Mouse (Mus musculus) lung, postnatal 25 days (tissue): ENCODE measurements around the gene Synm.

Source experiments
- DNase-seq: peaks from one replicate; pipeline ENCODE4 v3.0.0; 2022; ENCODE audit warnings: low spot score

Synm gene

DNA sequence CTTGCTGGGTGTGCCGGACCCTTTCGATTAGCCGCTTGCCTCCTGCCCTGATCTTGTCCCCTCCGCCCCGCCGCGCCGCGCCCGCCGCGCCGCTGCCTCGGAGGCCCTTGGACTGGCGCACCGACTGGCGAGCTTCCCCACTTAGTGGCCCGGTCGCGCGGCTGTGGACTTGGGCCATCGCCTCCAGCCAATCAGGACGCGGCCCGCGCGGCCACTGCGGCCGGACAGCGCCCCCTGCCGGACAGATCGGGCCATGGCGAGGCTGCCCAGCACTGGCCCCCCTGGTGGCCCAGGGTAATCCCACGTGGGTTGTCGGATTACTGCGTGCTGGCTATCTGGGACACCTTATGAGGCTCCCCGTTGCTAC, at the start of gene Synm:
Synm (minus strand) TSS at position 114 of the 367 bp plus-strand sequence.
- peak; percentile 93 for DNase-seq

DNA sequence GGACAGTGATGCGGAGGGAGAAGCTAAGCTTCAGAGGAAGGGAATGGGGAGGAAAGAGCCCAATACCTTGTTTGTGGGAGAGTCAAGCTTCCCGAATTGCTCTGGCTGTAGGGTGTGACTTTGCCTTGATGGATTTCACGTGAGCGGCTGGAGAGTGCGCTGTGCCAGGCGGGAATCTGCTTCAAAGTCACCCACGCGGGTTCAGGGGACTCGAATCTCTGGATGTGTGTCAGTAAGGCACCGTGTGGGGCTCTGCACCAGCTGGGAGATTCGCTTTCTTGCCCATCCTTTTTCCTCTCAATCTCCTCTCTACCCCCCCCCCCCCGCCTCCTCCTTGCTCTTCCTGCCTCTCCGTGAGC, 44.3 kb upstream of the Synm start:
- no peak for DNase-seq

DNA sequence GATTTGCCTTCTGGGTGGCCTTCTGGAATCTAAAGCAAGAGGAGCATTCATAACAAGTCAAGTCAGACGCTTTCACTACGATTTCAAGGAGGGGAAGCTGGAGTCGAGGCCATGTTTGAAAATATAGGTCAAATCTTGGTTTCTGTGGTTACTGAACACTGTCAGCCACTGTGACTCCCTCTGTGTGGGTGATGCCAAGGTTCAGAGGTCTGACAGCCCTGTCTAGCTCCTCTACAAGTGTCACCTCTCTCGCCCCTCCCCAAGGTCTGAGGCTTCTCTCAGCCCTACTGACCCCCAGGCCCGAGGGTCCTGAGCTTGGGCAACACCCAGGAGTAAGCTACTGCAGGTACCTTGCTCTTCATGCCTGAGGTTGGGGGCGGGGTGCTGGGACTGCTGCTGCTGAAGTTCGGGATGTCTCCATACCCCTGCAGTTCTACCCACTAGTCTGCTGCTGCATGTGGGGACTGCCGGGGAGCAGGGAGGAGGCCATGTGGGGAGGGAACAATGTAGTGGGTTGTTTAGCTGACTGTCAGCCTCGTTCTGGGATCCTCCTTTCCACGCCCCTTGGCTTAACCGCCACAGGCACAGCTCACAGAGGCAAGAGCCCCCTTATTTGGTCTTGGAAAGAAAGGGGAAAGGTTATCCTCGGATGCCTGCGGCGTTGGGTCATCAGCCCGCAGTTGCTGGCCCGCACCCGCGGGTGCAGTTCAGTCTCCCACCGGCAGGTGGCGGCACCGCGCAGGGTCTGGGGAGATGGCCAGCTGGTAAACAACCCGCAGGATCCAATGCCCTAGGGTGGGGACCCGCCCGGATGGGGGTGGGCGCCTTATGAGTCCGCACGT, 43.7 kb upstream of the Synm start:
- DNase-seq: peak; percentile 78

GRCm38 (mm10) chr7:67801022-67801421, 41.5 kb upstream of the Synm start:
- no peak for DNase-seq

- DNase-seq: no peak
Measured at GRCm38 (mm10) chr7:67800547-67800946, 41.0 kb upstream of the Synm start.

GRCm38 (mm10) chr7:67798476-67798875, 38.9 kb upstream of the Synm start:
- DNase-seq: no peak

- no peak for DNase-seq
Measured at GRCm38 (mm10) chr7:67797065-67797464, 37.5 kb upstream of the Synm start.

GRCm38 (mm10) chr7:67793449-67793848, 33.9 kb upstream of the Synm start:
- no peak for DNase-seq

- no peak for DNase-seq
Measured at GRCm38 (mm10) chr7:67791256-67791655, 31.7 kb upstream of the Synm start.

DNA sequence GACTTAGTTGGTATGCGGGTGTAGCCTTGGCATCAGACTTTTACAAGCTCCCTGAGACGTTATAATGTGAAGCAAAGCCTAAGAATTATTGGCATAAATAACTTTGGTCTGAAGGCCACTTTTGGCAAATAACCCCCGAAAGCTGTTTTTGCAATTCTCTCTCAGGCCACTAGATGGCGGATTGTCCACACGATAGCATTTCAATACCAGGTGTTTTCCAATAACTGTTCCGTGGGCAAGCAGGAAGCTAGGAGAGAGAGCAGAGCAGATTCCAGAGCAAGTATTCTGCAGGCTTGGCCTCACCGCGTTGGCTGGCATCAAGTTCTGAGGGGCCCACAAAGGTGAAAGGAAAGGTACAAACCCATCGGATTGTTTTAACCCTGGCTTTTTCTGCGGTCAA, 29.2 kb upstream of the Synm start:
- DNase-seq: peak; percentile 67

DNA sequence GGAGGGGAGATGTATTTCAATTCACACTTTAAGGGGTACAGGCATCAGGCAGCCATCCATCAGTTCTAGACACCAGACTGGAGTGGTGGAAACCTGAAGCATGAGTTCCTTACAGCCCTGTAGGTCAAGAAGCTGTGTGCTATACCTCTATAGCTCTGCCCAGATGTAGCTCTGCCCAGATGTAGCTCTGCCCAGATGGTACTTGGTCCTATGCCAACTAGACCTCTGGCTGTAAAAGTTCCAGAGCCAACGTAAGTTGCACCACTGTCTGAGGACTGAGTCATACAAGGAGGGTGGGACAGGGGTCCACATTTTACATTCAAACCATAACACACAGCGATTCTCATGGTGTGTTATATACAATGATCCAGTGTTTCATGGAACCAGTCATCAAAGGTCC, 28.3 kb upstream of the Synm start:
- DNase-seq: no peak

DNA sequence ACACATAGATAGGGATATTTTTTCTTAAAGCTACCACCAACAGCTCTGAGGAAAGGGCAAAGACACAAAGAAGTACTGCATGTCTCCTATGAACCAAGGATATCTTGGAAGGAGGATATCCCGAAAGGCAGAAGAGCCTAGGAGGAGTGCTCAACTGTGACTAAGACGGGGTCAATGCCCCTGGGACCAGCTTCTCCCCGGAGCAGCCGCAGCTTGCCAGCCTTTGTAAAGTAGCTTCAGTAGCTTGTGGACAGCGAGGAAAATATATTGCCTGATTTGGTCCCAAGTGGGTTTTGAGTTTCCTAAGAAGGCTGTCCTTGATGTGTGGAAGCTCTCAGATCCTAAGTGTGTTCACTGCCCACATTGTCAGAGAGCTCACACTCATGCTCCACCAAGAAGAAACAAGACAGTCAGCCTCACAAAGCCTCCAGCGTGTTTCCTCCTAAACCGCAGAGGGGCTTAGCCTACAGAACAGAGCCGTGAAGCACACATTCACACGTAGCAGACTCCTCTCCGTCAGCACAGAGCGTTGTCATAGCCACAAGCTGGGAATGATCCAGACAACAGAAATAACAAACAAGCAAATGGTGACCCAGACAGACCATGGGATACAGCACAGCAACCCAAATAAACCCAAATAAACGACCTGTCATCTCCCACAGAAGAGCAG, 17.2 kb upstream of the Synm start:
- DNase-seq: no peak

- DNase-seq: no peak
Measured at GRCm38 (mm10) chr7:67775623-67776022, 16.1 kb upstream of the Synm start.

DNA sequence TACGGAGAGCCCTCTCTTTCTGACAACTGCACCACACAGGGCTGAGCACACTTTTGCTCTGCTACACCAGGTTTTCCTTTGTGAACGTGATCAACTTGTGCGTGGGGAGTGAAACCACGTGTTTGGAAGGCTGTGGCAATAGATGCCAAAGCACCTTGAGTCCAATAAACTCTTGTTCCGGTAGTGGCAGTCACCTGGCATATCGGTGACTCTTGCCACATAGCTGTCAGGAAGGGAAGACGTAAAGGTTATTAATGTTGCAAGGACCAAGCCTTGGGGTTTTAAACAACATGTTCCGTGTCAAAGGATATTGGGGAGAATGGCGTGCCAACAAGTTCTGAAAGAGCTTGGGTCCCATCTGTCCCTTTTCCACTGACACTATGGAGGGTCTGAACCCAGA, 12.7 kb upstream of the Synm start:
- DNase-seq: no peak

GRCm38 (mm10) chr7:67769487-67769886, 9.9 kb upstream of the Synm start:
- no peak for DNase-seq

- no peak for DNase-seq
Measured at GRCm38 (mm10) chr7:67768125-67768524, 8.6 kb upstream of the Synm start.

DNA sequence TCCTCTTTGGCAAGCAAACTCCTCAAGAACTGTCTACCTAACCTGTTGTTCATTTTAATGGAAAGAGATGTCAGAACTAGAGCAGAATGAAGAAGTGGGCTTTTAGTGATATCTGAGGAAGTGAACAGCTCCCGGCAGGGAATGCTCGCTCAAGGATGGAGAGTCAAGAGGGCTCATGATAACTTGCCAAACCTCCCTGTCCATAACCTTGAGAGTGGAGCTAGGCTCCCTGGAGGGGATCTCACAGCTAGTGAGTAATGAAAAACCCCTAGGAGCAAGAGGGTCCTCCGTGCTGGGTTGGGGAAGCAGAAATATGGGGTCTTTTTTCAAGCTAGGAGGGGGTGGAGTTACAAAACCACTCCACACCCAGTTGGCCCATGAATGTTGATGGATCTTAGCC, 4.1 kb upstream of the Synm start:
- DNase-seq: no peak

DNA sequence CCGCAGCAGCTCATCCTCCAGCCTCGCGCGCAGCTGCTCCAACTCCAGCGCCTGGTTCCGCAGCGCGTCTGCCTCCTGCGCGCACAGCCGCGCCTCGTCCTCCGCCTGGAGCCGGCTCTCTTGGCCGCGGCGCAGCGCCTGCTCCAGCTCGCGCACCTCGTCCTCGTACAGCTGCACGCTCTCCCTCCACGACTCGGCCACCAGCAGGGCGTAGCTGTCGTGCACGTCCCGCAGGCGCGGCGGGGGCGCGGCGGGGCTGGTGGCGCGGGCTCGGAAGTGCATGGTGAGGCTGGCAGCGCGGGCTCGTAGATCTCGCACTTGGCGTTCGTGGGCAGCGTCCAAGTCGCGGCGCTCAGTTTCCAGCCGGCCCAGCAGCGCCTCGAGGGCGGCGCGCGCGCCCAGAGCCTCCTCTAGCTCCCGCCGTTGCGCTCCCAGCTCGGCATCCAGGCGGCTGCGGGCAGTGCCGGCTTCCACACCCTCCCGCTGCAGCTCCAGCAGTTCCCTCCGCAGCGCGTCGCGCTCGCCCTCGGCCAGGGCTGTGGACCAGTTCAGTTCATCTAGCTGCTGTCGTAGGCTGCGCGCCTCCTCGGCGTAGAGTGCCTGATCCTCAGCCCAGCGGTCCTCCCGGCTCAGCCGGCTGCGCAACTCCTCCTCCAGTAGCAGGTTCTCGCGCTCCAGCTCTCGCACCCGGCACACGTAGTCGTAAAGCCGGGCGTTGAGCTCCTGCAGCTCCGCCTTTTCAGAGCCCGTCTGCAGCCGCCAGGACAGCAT, 499 bp downstream of the Synm start:
- DNase-seq: peak; percentile 35

DNA sequence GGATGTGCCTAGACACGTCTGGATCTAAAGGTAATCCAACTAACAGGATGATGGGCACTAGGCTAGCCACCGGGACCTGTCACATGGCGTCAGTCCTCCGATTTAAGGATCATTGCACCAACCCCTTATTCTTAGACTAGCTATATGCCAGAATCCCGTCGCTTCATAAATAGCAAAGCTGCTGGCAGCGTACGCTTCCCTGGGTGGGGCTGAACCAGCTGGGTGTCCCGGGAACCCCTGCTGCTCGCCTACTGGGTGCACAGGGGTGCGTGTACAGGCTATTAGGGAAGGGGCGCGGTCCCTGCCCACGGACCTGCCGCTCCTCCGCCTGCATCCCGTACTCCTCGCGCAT, 1.1 kb downstream of the Synm start:
- no peak for DNase-seq

DNA sequence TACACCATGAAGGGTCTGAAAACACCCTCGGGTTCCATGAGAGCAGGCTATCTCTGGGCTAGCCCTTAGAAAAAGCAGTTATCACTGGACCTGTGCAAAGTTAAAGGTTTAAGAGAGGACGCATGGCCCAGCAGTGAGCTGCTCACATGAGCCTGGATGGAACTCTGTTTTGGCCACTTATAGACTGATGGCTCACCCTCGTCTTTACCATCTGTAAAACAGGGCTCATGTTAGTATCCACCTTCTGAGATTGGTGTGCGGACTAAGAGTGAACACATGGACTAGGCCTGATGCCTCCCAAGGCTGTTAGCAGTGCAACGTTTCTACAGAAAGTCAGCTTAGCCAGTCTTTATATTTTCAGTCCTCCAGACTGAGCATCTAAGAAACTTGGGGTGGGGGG, 2.9 kb downstream of the Synm start:
- DNase-seq: no peak

DNA sequence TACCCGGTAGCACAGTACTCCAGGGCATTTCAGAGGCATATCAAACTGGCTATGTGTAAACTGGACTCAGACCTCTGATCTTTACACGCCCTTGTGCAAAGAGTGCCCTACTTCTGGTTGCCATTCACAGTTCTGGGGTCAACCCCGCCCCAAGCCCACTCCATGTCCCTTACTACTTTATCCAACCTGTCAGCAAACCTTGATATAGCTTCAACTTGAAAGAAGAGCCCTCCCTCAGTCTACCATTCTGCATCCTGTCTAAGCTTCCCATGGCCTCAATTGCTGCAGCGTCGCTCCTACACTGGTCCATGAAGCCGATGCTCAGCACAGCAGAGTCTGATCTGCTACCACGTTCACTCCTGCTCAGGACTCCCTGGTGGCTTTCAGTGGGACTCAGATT, 4.2 kb downstream of the Synm start:
- no peak for DNase-seq

GRCm38 (mm10) chr7:67754606-67755005, 4.9 kb downstream of the Synm start:
- DNase-seq: peak; percentile 34
